Mouse (Mus musculus): Measurements from ENCODE around the gene Rbm28.
A peak's percentile ranks its signal among the peaks of the same experiment; 100 is the strongest.

- peak; percentile 88 for TF ChIP-seq CTCF (conservative IDR thresholded peaks at IDR 0.05; ENCODE audit: low read length)
- TF ChIP-seq POU5F1 (IDR thresholded peaks at IDR 0.05; ENCODE audit: borderline replicate concordance, low read length) = no peak
- TF ChIP-seq NANOG (IDR thresholded peaks at IDR 0.05; ENCODE audit: borderline replicate concordance, low read length) = no peak
Observed at GRCm38 (mm10) chr6:29143608-29144007, 21.2 kb downstream of the Rbm28 start.

All from E14TG2a.4 (cell line).